Mouse (Mus musculus): ENCODE measurements at regions not wholly inside any gene's neighbourhood (a gene's known extent, or its start where the extent isn't known, plus 50 kb on each side); places are given as distances from the start of the nearest gene placed in this dataset.

DNA sequence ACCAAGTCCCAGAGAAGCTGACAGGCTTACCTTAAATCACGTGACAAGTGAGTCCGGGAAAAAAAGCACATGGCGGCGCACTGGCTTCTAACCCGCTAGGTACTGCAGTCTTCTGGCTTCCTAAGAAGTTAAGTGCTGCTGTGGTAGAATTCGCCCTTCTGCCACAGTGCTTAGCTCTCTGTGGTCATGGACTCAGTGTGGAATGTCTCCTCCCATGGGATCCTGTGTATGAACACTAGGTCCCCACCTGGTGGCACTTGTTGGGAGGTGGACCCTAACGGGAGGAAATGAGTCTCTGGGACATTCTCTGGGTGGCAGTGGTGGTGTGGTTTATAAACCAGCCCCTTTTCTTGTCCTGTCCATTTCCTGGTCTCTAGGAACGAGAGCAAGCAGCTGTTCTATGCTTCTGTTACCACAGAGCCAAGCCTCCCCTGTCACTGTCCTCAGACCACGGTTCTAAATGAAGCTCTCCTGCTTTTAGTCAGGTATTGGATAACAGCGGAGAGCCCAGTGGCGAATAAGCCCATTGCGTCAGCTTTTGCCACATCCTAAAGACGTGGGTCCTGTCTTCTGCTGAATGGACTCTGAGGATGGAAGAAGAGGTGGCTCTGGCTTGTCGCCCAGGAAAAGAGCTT is 71.5 kb downstream of the Llph start:
- no peak for TF ChIP-seq EP300 (IDR thresholded peaks at IDR 0.05)
- TF ChIP-seq CTCF (IDR thresholded peaks at IDR 0.05) = peak; percentile 42; the same call in 1 of the 2 replicates
